26 mouse cellular contexts compared by ENCODE assay signal in genomic region chr2:113914248-113914647, GRCm38 (mm10).
A peak's percentile ranks its signal among the peaks of the same experiment; 100 is the strongest.
DNase-seq lines count a peak whose midpoint lies in the region; ATAC-seq and TF ChIP-seq lines count a peak whose summit lies in the region.
"Had no signal": no experiment of that assay in that cellular context is flagged by ENCODE, and none has a peak within 500 bp of the region (broad histone marks: within the 10 kb centered on the region; RNA-seq: fewer than 3 reads in every experiment).

No protein-coding gene starts in this region.

- no peaks in the 10 kb centered on the region for H3K4me1 ChIP-seq in intestine, embryonic 15.5 days (replicated peaks)
- H3K4me1 ChIP-seq in intestine, embryonic 16.5 days (ENCODE audit: control insufficient read depth, insufficient read depth, low read length): no peaks in the 10 kb centered on the region
- peaks cover 5% of the 10 kb centered on the region; the same call in 1 of the 2 replicates for H3K4me1 ChIP-seq in lung, embryonic 15.5 days
- no peaks in the 10 kb centered on the region for H3K4me1 ChIP-seq in lung, adult 2 months (ENCODE audit: control insufficient read depth, insufficient read depth, low read length)
- no peaks in the 10 kb centered on the region for H3K4me1 ChIP-seq in cerebellum, adult 2 months (ENCODE audit: control insufficient read depth, insufficient read depth, low read length)
- H3K4me1 ChIP-seq: forebrain, embryonic 13.5 days; hindbrain, embryonic 12.5 days; hindbrain, embryonic 15.5 days had no signal

- TF ChIP-seq POLR2A in lung, adult 2 months (IDR thresholded peaks at IDR 0.05; ENCODE audit: borderline replicate concordance, extremely low read depth, low read depth, low read length): no peak
- no peak for TF ChIP-seq POLR2A in cerebellum, adult 2 months (IDR thresholded peaks at IDR 0.05; ENCODE audit: borderline replicate concordance, insufficient read depth, low read length)

- H3K27ac ChIP-seq in intestine, embryonic 15.5 days: no peak overlapping the region
- no peak overlapping the region for H3K27ac ChIP-seq in intestine, embryonic 16.5 days (ENCODE audit: low read length)
- H3K27ac ChIP-seq in lung, embryonic 15.5 days: no peak overlapping the region
- no peak overlapping the region for H3K27ac ChIP-seq in cerebellum, adult 2 months (ENCODE audit: insufficient read depth, low read length)
- H3K27ac ChIP-seq: forebrain, embryonic 10.5 days; forebrain, embryonic 13.5 days; heart, adult 2 months; heart, embryonic 10.5 days; heart, embryonic 13.5 days; hindbrain, embryonic 12.5 days; hindbrain, embryonic 15.5 days had no signal

- no peaks in the 10 kb centered on the region for H3K36me3 ChIP-seq in intestine, embryonic 15.5 days
- H3K36me3 ChIP-seq in intestine, embryonic 16.5 days (ENCODE audit: control insufficient read depth, insufficient read depth, low read length): no peaks in the 10 kb centered on the region
- no peaks in the 10 kb centered on the region for H3K36me3 ChIP-seq in lung, embryonic 15.5 days
- H3K36me3 ChIP-seq: forebrain, embryonic 10.5 days; G1E; heart, embryonic 10.5 days; heart, embryonic 13.5 days; hindbrain, embryonic 12.5 days; hindbrain, embryonic 15.5 days had no signal

- H3K9me3 ChIP-seq in intestine, embryonic 15.5 days: no peaks in the 10 kb centered on the region
- H3K9me3 ChIP-seq in intestine, embryonic 16.5 days (ENCODE audit: control insufficient read depth, low read length): no peaks in the 10 kb centered on the region
- H3K9me3 ChIP-seq in lung, embryonic 15.5 days: no peaks in the 10 kb centered on the region
- H3K9me3 ChIP-seq: forebrain, embryonic 10.5 days; forebrain, embryonic 13.5 days; G1E; heart, embryonic 10.5 days; heart, embryonic 13.5 days; hindbrain, embryonic 12.5 days; hindbrain, embryonic 15.5 days had no signal

- ATAC-seq in intestine, embryonic 15.5 days: 0 out of 2 replicates have a peak, but pooled peaks have one; percentile 36
- no peak; the same call in 1 of the 2 replicates for ATAC-seq in intestine, embryonic 16.5 days
- peak; percentile 71 for ATAC-seq in lung, embryonic 15.5 days (ENCODE audit: borderline replicate concordance, extremely low read depth, low FRiP score, low TSS enrichment)
- ATAC-seq: forebrain, embryonic 13.5 days; forebrain, embryonic 16.5 days; Patski had no signal

- WGBS in intestine, embryonic 15.5 days: 34% methylated on average over 2 of the region's 2 CpGs
- 52% methylated on average over 2 of the region's 2 CpGs for WGBS in intestine, embryonic 16.5 days
- WGBS in lung, embryonic 15.5 days: 29% methylated on average over 2 of the region's 2 CpGs
- WGBS in lung, adult 2 months: 30% methylated on average over 2 of the region's 2 CpGs
- WGBS in cerebellum, adult 2 months: 97% methylated on average over 2 of the region's 2 CpGs

- no peak overlapping the region for H3K4me2 ChIP-seq in intestine, embryonic 15.5 days (replicated peaks)
- H3K4me2 ChIP-seq in intestine, embryonic 16.5 days (ENCODE audit: low read depth, low read length): no peak overlapping the region
- H3K4me2 ChIP-seq in lung, embryonic 15.5 days: no peak overlapping the region
- H3K4me2 ChIP-seq: forebrain, embryonic 13.5 days; heart, embryonic 13.5 days; hindbrain, embryonic 12.5 days; hindbrain, embryonic 15.5 days had no signal

- DNase-seq in lung, postnatal 14 days: no peak
- peak; percentile 7 for DNase-seq in lung, postnatal 36 days
- no peak for DNase-seq in lung, adult 2 months
- no peak for DNase-seq in adrenal gland, postnatal 10 days
- no peak for DNase-seq in cerebellum, adult 2 months
- DNase-seq: adrenal gland, adult 2 months; adrenal gland, postnatal 25 days; cerebellum, adult 11-12 months; cerebellum, adult 9-10 months; cerebellum, postnatal 14 days; gastrocnemius, postnatal 10 days; gastrocnemius, postnatal 36 days; heart, adult 2 months had no signal

- TF ChIP-seq CTCF in lung, adult 2 months (IDR thresholded peaks at IDR 0.05; ENCODE audit: insufficient read depth, low read length): no peak
- TF ChIP-seq CTCF in cerebellum, adult 2 months (IDR thresholded peaks at IDR 0.05; ENCODE audit: borderline replicate concordance, insufficient read depth, low read depth, low read length): no peak

- no peaks in the 10 kb centered on the region for H3K27me3 ChIP-seq in intestine, embryonic 15.5 days (replicated peaks)
- no peaks in the 10 kb centered on the region for H3K27me3 ChIP-seq in intestine, embryonic 16.5 days (replicated peaks; ENCODE audit: control insufficient read depth, insufficient read depth, low read length)
- H3K27me3 ChIP-seq in lung, embryonic 15.5 days: no peaks in the 10 kb centered on the region
- H3K27me3 ChIP-seq in cerebellum, adult 2 months (ENCODE audit: control insufficient read depth, insufficient read depth, low read length): no peaks in the 10 kb centered on the region; the same call in 1 of the 2 replicates
- H3K27me3 ChIP-seq: CH12.LX; forebrain, embryonic 13.5 days; heart, embryonic 13.5 days; hindbrain, embryonic 12.5 days; hindbrain, embryonic 15.5 days; Patski had no signal

- no peak overlapping the region for H3K4me3 ChIP-seq in intestine, embryonic 15.5 days (replicated peaks)
- no peak overlapping the region for H3K4me3 ChIP-seq in intestine, embryonic 16.5 days (ENCODE audit: low read length)
- H3K4me3 ChIP-seq in lung, embryonic 15.5 days: no peak overlapping the region
- no peak overlapping the region for H3K4me3 ChIP-seq in lung, adult 2 months (replicated peaks; ENCODE audit: extremely low read depth, low read depth, low read length)
- H3K4me3 ChIP-seq in cerebellum, adult 2 months (replicated peaks; ENCODE audit: insufficient read depth, low read depth, low read length): no peak overlapping the region
- H3K4me3 ChIP-seq: forebrain, embryonic 10.5 days; forebrain, embryonic 13.5 days; heart, adult 2 months; heart, embryonic 10.5 days; heart, embryonic 13.5 days; hindbrain, embryonic 12.5 days; hindbrain, embryonic 15.5 days had no signal

- no peak overlapping the region for H3K9ac ChIP-seq in intestine, embryonic 15.5 days
- no peak overlapping the region for H3K9ac ChIP-seq in intestine, embryonic 16.5 days (ENCODE audit: low read depth, low read length)
- H3K9ac ChIP-seq in lung, embryonic 15.5 days: no peak overlapping the region
- H3K9ac ChIP-seq: forebrain, embryonic 13.5 days; heart, embryonic 13.5 days; hindbrain, embryonic 12.5 days; hindbrain, embryonic 15.5 days had no signal
